Mouse (Mus musculus) CH12.LX (cell line): Measurements from ENCODE around the gene Zfp697. TPM values are rescaled to one million over a fixed set of nuclear protein-coding genes. Genes with fewer than 3 reads are reported as not detected.

Experiments used
- DNase-seq: peaks from one replicate; pipeline ENCODE4 v3.0.0-alpha.2; 2013; ENCODE audit errors: extremely low read depth
- H3K27ac ChIP-seq: 2 replicates; pipeline ENCODE4 v1.5.1; 2012; ENCODE audit warnings: low read depth, mild to moderate bottlenecking, control low read depth, moderate library complexity; ENCODE audit not compliant: insufficient read depth
- H3K27me3 ChIP-seq: replicated peaks from 2 replicates; pipeline ENCODE3; 2012; ENCODE audit warnings: inconsistent platforms
- H3K36me3 ChIP-seq, 2 experiments: replicated peaks in 1 of 2; 2 replicates each; pipeline versions ENCODE3 to v1.6.1; 2012; ENCODE audit warnings: inconsistent platforms in 1 of 2, low read length in 1 of 2, mild to moderate bottlenecking in 1 of 2, mixed read lengths in 1 of 2, moderate library complexity in 1 of 2; ENCODE audit not compliant: control insufficient read depth in 1 of 2, insufficient read depth in 1 of 2
- H3K4me1 ChIP-seq, 2 experiments: 2 replicates each; pipeline ENCODE4 v1.6.1; 2012; ENCODE audit warnings: inconsistent platforms in 1 of 2, moderate library complexity in 1 of 2; ENCODE audit not compliant: insufficient read depth in 2 of 2, control insufficient read depth in 1 of 2
- H3K4me2 ChIP-seq: 2 replicates; pipeline ENCODE4 v1.6.1; 2012; ENCODE audit warnings: low read depth, mild to moderate bottlenecking, control low read depth; ENCODE audit not compliant: poor library complexity, insufficient read depth, severe bottlenecking
- H3K4me3 ChIP-seq, 3 experiments: fragments of 150-350 bp in 1 of 3; sonication (generic) in 1 of 3; replicated peaks in 1 of 3; 2 replicates each; pipeline versions ENCODE3 to v1.5.1; 2011 to 2012; ENCODE audit warnings: low read depth in 2 of 3, low read length in 2 of 3, mild to moderate bottlenecking in 2 of 3, moderate library complexity in 2 of 3, control low read depth in 1 of 3, improper control_type of control experiment in 1 of 3, inconsistent platforms in 1 of 3, mixed read lengths in 1 of 3; ENCODE audit not compliant: poor library complexity in 1 of 3
- H3K79me2 ChIP-seq: replicated peaks from 2 replicates; pipeline ENCODE4 v1.6.1; 2012; ENCODE audit warnings: mild to moderate bottlenecking, moderate library complexity; ENCODE audit not compliant: control insufficient read depth, poor library complexity, insufficient read depth, severe bottlenecking; ENCODE audit errors: extremely low read depth
- H3K9ac ChIP-seq: 2 replicates; pipeline ENCODE4 v1.6.1; 2012; ENCODE audit warnings: low read depth, mild to moderate bottlenecking, control low read depth, moderate library complexity; ENCODE audit not compliant: insufficient read depth
- H3K9me3 ChIP-seq: replicated peaks from 2 replicates; pipeline ENCODE3; 2012; ENCODE audit warnings: low read length, inconsistent platforms, mixed read lengths
- BHLHE40 ChIP-seq: IDR thresholded peaks from 2 replicates; pipeline ENCODE4 v1.6.1; 2011; ENCODE audit warnings: mild to moderate bottlenecking, low read depth, low read length, improper control_type of control experiment
- CHD2 ChIP-seq: IDR thresholded peaks from 2 replicates; pipeline ENCODE4 v1.6.1; 2011; ENCODE audit warnings: low read length, improper control_type of control experiment
- E2F4 ChIP-seq: IDR thresholded peaks from 2 replicates; pipeline ENCODE4 v1.6.1; 2011; ENCODE audit warnings: low read depth, low read length, improper control_type of control experiment; ENCODE audit not compliant: insufficient replicate concordance
- EP300 ChIP-seq: IDR thresholded peaks from 2 replicates; pipeline ENCODE4 v1.6.1; 2011; ENCODE audit warnings: low read length, improper control_type of control experiment
- IRF4 ChIP-seq: IDR thresholded peaks from 2 replicates; pipeline ENCODE4 v1.6.1; 2014; ENCODE audit warnings: low read depth, mild to moderate bottlenecking, inconsistent platforms, low read length, improper control_type of control experiment
- JUN ChIP-seq: IDR thresholded peaks from 2 replicates; pipeline ENCODE4 v1.6.1; 2011; ENCODE audit warnings: low read depth, mild to moderate bottlenecking, low read length, improper control_type of control experiment, moderate library complexity; ENCODE audit not compliant: insufficient read depth
- JUND ChIP-seq: conservative IDR thresholded peaks from 2 replicates; pipeline ENCODE4 v1.6.1; 2011; ENCODE audit warnings: low read depth, low read length, improper control_type of control experiment
- KAT2A ChIP-seq: IDR thresholded peaks from 2 replicates; pipeline ENCODE4 v1.6.1; 2012; ENCODE audit warnings: low read length, improper control_type of control experiment, inconsistent platforms; ENCODE audit not compliant: insufficient replicate concordance
- MAX ChIP-seq: IDR thresholded peaks from 2 replicates; pipeline ENCODE4 v1.6.1; 2011; ENCODE audit warnings: low read length, improper control_type of control experiment
- MAZ ChIP-seq: IDR thresholded peaks from 2 replicates; pipeline ENCODE4 v1.6.1; 2012; ENCODE audit warnings: low read depth, mild to moderate bottlenecking, inconsistent platforms, low read length, improper control_type of control experiment, moderate library complexity
- MEF2A ChIP-seq: IDR thresholded peaks from 2 replicates; pipeline ENCODE4 v1.6.1; 2014; ENCODE audit warnings: low read depth, mild to moderate bottlenecking, inconsistent platforms, low read length, improper control_type of control experiment, borderline replicate concordance
- MXI1 ChIP-seq: IDR thresholded peaks from 2 replicates; pipeline ENCODE4 v1.6.1; 2011; ENCODE audit warnings: mild to moderate bottlenecking, low read depth, low read length, improper control_type of control experiment
- MYC ChIP-seq: IDR thresholded peaks from 2 replicates; pipeline ENCODE4 v1.6.1; 2011; ENCODE audit warnings: low read depth, mild to moderate bottlenecking, improper control_type of control experiment, low read length
- NELFE ChIP-seq: IDR thresholded peaks from 2 replicates; pipeline ENCODE4 v1.6.1; 2011; ENCODE audit warnings: low read depth, low read length, improper control_type of control experiment
- PAX5 ChIP-seq: IDR thresholded peaks from 2 replicates; pipeline ENCODE4 v1.6.1; 2012; ENCODE audit warnings: low read length, inconsistent platforms, mixed read lengths
- POLR2A ChIP-seq: IDR thresholded peaks from 2 replicates; pipeline ENCODE4 v1.6.1; 2011; ENCODE audit warnings: low read depth, mild to moderate bottlenecking, improper control_type of control experiment, low read length
- POLR2AphosphoS2 ChIP-seq: IDR thresholded peaks from 2 replicates; pipeline ENCODE4 v1.6.1; 2011; ENCODE audit warnings: low read depth, low read length, improper control_type of control experiment
- RAD21 ChIP-seq: IDR thresholded peaks from 2 replicates; pipeline ENCODE4 v1.6.1; 2011; ENCODE audit warnings: low read depth, mild to moderate bottlenecking, low read length, improper control_type of control experiment, moderate library complexity
- RCOR1 ChIP-seq: conservative IDR thresholded peaks from 2 replicates; pipeline ENCODE4 v1.6.1; 2012; ENCODE audit warnings: low read depth, mild to moderate bottlenecking, inconsistent platforms, low read length, improper control_type of control experiment
- SIN3A ChIP-seq: IDR thresholded peaks from 2 replicates; pipeline ENCODE4 v1.6.1; 2012; ENCODE audit warnings: low read length, improper control_type of control experiment, inconsistent platforms
- SMC3 ChIP-seq: IDR thresholded peaks from 2 replicates; pipeline ENCODE4 v1.6.1; 2011; ENCODE audit warnings: low read depth, low read length, improper control_type of control experiment
- TBP ChIP-seq: conservative IDR thresholded peaks from 2 replicates; pipeline ENCODE4 v1.6.1; 2011; ENCODE audit warnings: low read depth, low read length, improper control_type of control experiment
- TCF12 ChIP-seq: IDR thresholded peaks from 2 replicates; pipeline ENCODE4 v1.6.1; 2014; ENCODE audit warnings: low read depth, mild to moderate bottlenecking, inconsistent platforms, low read length, improper control_type of control experiment
- UBTF ChIP-seq: IDR thresholded peaks from 2 replicates; pipeline ENCODE4 v1.6.1; 2012; ENCODE audit warnings: low read depth, mild to moderate bottlenecking, inconsistent platforms, low read length, improper control_type of control experiment, moderate library complexity
- USF2 ChIP-seq: conservative IDR thresholded peaks from 2 replicates; pipeline ENCODE4 v1.6.1; 2011; ENCODE audit warnings: low read depth, low read length, improper control_type of control experiment
- ZC3H11A ChIP-seq: IDR thresholded peaks from 2 replicates; pipeline ENCODE4 v1.6.1; 2012; ENCODE audit warnings: low read depth, mild to moderate bottlenecking, inconsistent platforms, low read length, improper control_type of control experiment
- ZMIZ1 ChIP-seq: IDR thresholded peaks from 2 replicates; pipeline ENCODE4 v1.6.1; 2012; ENCODE audit warnings: low read depth, mild to moderate bottlenecking, inconsistent platforms, low read length, improper control_type of control experiment
- dilution Hi-C: fragments of 300-500 bp; cut with MboI; formaldehyde crosslinking; loops from 2 replicates; pipeline ENCODE4 v1.14.3; 2020; ENCODE audit warnings: low sequenced_read_pairs; ENCODE audit not compliant: extremely low pct_unique_long_range_greater_than_20kb, extremely low pct_ligation_motif_present
- in situ Hi-C: fragments of 300-500 bp; cut with MboI; formaldehyde crosslinking; loops from 3 replicates; pipeline ENCODE4 v1.14.3; 2019; ENCODE audit warnings: low sequenced_read_pairs, low pct_ligation_motif_present, low pct_unique_long_range_greater_than_20kb, mixed read lengths
- polyA plus RNA-seq: library from polyadenylated mRNA; unstranded; fragments of >175 nt; gene quantifications from 2 replicates; pipeline ENCODE4 v1.2.1, GENCODE M21; 2012; ENCODE audit warnings: low read depth; ENCODE audit not compliant: insufficient read length
- total RNA-seq, 2 experiments: library from RNA; depleted of rRNA; stranded (reverse); fragments of 300-350 nt in 1 of 2; fragments of >200 nt in 1 of 2; gene quantifications; 2 replicates each; pipeline ENCODE4 v1.2.3; 2012 to 2014

Gene Zfp697
- total and polyA plus RNA-seq, 3 experiments = not detected

DNA sequence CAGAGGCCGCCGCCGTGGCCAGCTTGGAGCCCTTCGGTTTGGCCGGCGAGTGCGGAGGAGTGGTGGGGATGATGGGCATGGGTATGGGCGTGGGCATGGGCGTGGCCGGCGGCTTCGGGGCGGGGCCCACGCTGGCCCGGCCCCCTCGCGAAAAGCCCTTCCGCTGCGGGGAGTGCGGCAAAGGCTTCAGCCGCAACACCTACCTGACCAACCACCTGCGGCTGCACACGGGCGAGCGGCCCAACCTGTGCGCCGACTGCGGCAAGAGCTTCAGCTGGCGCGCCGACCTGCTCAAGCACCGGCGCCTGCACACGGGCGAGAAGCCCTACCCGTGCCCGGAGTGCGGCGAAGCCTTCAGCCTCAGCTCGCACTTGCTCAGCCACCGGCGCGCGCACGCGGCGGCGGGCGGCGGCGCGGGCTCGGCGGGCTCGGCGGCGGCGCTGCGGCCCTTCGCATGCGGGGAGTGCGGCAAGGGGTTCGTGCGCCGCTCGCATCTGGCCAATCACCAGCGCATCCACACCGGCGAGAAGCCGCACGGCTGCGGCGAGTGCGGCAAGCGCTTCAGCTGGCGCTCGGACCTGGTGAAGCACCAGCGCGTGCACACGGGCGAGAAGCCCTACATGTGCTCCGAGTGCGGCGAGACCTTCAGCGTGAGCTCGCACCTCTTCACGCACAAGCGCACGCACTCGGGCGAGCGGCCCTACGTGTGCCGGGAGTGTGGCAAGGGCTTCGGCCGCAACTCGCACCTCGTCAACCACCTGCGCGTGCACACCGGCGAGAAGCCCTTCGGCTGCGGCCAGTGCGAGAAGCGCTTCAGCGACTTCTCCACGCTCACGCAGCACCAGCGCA lies 45.6 kb downstream of the Zfp697 start:
- peaks cover 19% of the 10 kb centered on the region for H3K27me3 ChIP-seq
- no peaks in the 10 kb centered on the region for H3K9me3 ChIP-seq
- dilution Hi-C loops = no loop called here
- no peak overlapping the region for H3K27ac ChIP-seq
- no peak overlapping the region for H3K9ac ChIP-seq
- peaks cover 15 to 45% of the 10 kb centered on the region in 2 experiments for H3K4me1 ChIP-seq
- H3K4me3 ChIP-seq = peak overlapping the region; percentile 11 to 58 (median 47)
- in situ Hi-C loops = no loop called here
- no peaks in the 10 kb centered on the region for H3K79me2 ChIP-seq
- no peak for TF ChIP-seq RCOR1
- peak; percentile 26; the same call in 1 of the 2 replicates for TF ChIP-seq BHLHE40
- no peak for TF ChIP-seq MYC
- TF ChIP-seq TBP = no peak
- no peak for TF ChIP-seq JUND
- TF ChIP-seq TCF12 = peak; percentile 22; the same call in 1 of the 2 replicates
- TF ChIP-seq MEF2A = no peak
- no peak for TF ChIP-seq KAT2A
- TF ChIP-seq CHD2 = no peak
- TF ChIP-seq MXI1 = peak; percentile 18; the same call in 1 of the 2 replicates
- TF ChIP-seq EP300 = no peak
- no peak for TF ChIP-seq E2F4
- TF ChIP-seq NELFE = no peak
- TF ChIP-seq MAX = peak; percentile 54
- no peak; the same call in 1 of the 2 replicates for TF ChIP-seq POLR2A
- TF ChIP-seq RAD21 = no peak
- no peak for TF ChIP-seq MAZ
- no peak for TF ChIP-seq IRF4
- no peak for TF ChIP-seq PAX5
- TF ChIP-seq SMC3 = no peak
- no peak for TF ChIP-seq POLR2AphosphoS2
- no peak for TF ChIP-seq USF2
- TF ChIP-seq SIN3A = 0 out of 2 replicates have a peak, but pooled peaks have one; percentile 23
- no peak for TF ChIP-seq ZMIZ1
- no peak for TF ChIP-seq UBTF
- TF ChIP-seq JUN = no peak
- TF ChIP-seq ZC3H11A = no peak
- DNase-seq = no peak
- peak overlapping the region; percentile 85 for H3K4me2 ChIP-seq
- H3K36me3 ChIP-seq = no peaks in the 10 kb centered on the region
